Mouse (Mus musculus) kidney, postnatal 0 days (tissue): Measurements from ENCODE around the gene Gm10190. TPM values are rescaled to one million over a fixed set of nuclear protein-coding genes. Genes with fewer than 3 reads are reported as not detected.

ENCODE experiments used
- ATAC-seq: fragments of 200-750 bp; cut with Nextera tagmentation; replicated peaks from 2 replicates; pipeline ENCODE4 v1.8.0; 2017; ENCODE audit warnings: low read depth, moderate number of reproducible peaks, moderate TSS enrichment, moderate library complexity; ENCODE audit not compliant: low FRiP score
- DNase-seq: peaks from one replicate; pipeline ENCODE4 v3.0.0-alpha.2; 2016; ENCODE audit warnings: low spot score
- H3K27ac ChIP-seq: fragments of 300-500 bp; sonication (generic); 2 replicates; pipeline ENCODE4 v1.5.1; 2014; ENCODE audit warnings: mild to moderate bottlenecking
- H3K27me3 ChIP-seq: fragments of 300-500 bp; sonication (generic); 2 replicates; pipeline ENCODE4 v1.6.1; 2014; ENCODE audit warnings: low read length, mixed read lengths; ENCODE audit not compliant: insufficient read depth
- H3K36me3 ChIP-seq: fragments of 300-500 bp; sonication (generic); 2 replicates; pipeline ENCODE4 v1.6.1; 2014; ENCODE audit warnings: low read length, mixed read lengths; ENCODE audit not compliant: insufficient read depth
- H3K4me1 ChIP-seq: fragments of 300-500 bp; sonication (generic); replicated peaks from 2 replicates; pipeline ENCODE4 v1.6.1; 2014; ENCODE audit warnings: antibody characterized with exemption, low read length, mixed read lengths; ENCODE audit not compliant: insufficient read depth
- H3K4me2 ChIP-seq: fragments of 300-500 bp; sonication (generic); 2 replicates; pipeline ENCODE4 v1.6.1; 2014; ENCODE audit warnings: mild to moderate bottlenecking, low read length, moderate library complexity, mixed read lengths
- H3K4me3 ChIP-seq: fragments of 300-500 bp; sonication (generic); replicated peaks from 2 replicates; pipeline ENCODE4 v1.5.1; 2014; ENCODE audit warnings: low read depth, low read length
- H3K9ac ChIP-seq: fragments of 300-500 bp; sonication (generic); 2 replicates; pipeline ENCODE4 v1.6.1; 2014; ENCODE audit warnings: low read depth, low read length
- H3K9me3 ChIP-seq: fragments of 300-500 bp; sonication (generic); replicated peaks from 2 replicates; pipeline ENCODE4 v1.6.1; 2016; ENCODE audit warnings: low read length, inconsistent platforms, mixed read lengths
- CTCF ChIP-seq: IDR thresholded peaks from 2 replicates; pipeline ENCODE4 v1.5.1; 2016; ENCODE audit warnings: antibody characterized with exemption, low read depth, mild to moderate bottlenecking, moderate library complexity
- WGBS: fragments of 180-500 bp; shearing (Covaris S2); extraction: QIAGEN DNeasy Blood & Tissue Kit; methylation state at CpG from one replicate; pipeline ENCODE4 v1.1.7; 2014; 5-methylcytosine and 5-hydroxymethylcytosine counted together
- polyA plus RNA-seq: library from polyadenylated mRNA; unstranded; fragments of >200 nt; fragmentation: Nextera tagmentation; extraction: Ambion mirVana; gene quantifications from 2 replicates; pipeline ENCODE4 v1.2.1, GENCODE M21; 2015

The Gm10190 gene
- polyA plus RNA-seq, 1 experiment from 2014 or later: 2.6 TPM

DNA sequence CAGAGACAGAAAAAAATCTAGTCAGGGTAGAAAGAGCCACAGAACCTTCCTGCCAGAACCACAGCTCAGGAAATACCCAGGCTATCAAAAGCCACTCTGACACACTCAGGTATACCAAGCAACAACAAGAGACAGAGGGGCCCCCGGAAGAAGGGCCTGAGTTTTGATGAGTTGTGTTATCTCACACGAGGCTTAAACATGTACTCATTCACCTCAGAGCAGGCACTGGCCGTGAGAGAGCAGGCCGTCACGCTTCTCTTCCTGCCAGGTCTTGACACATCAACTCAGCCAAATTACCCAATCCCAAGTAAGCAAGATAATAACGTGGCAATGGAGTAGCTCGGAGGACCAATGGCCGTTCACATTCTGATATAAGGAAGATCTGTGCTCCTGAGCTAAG lies 49.7 kb downstream of the Gm10190 start:
- Histone ChIP-seq H3K9me3 (no peaks in the 10 kb centered on the region), H3K27me3 (no peaks in the 10 kb centered on the region), H3K4me2 (no peak overlapping the region), H3K4me3 (no peak overlapping the region), H3K36me3 (no peaks in the 10 kb centered on the region), H3K4me1 (no peaks in the 10 kb centered on the region), H3K27ac (no peak overlapping the region), H3K9ac (no peak overlapping the region)
- ATAC-seq (no peak), DNase-seq (no peak)
- 60% methylated on average over 8 of the region's 8 CpGs for WGBS
- TF ChIP-seq CTCF: no peak

Other genes with a start within 250 kb of the Gm10190 start
- 25.4 and 29.7 TPM in 2 replicates for gene Galm, start 246.1 kb downstream of the Gm10190 start, polyA plus RNA-seq
- 422 and 451 TPM in 2 replicates for gene Srsf7, start 166.2 kb downstream of the Gm10190 start, polyA plus RNA-seq
- gene Ttc39d, start 166.1 kb downstream of the Gm10190 start, polyA plus RNA-seq: not detected in 2 replicates
- gene Gemin6, start 149.1 kb downstream of the Gm10190 start, polyA plus RNA-seq: 29.7 and 32.1 TPM in 2 replicates
- gene Morn2, start 83.3 kb downstream of the Gm10190 start, polyA plus RNA-seq: 38.8 and 41.6 TPM in 2 replicates
- 7.9 and 8.0 TPM in 2 replicates for gene Dhx57, start 83.1 kb downstream of the Gm10190 start, polyA plus RNA-seq
- 1.4 and 2.3 TPM in 2 replicates for gene Arhgef33, start 66.1 kb downstream of the Gm10190 start, polyA plus RNA-seq
- gene Sos1, start 106.9 kb upstream of the Gm10190 start, polyA plus RNA-seq: 4.3 and 4.8 TPM in 2 replicates
- gene Cdkl4, start 204.3 kb upstream of the Gm10190 start, polyA plus RNA-seq: 1.6 and 1.8 TPM in 2 replicates